Mouse (Mus musculus): Measurements from ENCODE around the gene Lrrc51.

Lrrc51 gene

GRCm38 (mm10) chr7:101875978-101876377 is 57.7 kb downstream of the Lrrc51 start:
- no peak for DNase-seq

- no peak for DNase-seq
Observed at GRCm38 (mm10) chr7:101871296-101871695, 62.4 kb downstream of the Lrrc51 start.

- DNase-seq, result no peak
Observed at GRCm38 (mm10) chr7:101870629-101871028, 63.1 kb downstream of the Lrrc51 start, which contains the start of gene Folr1. Folr1 (minus strand) TSS chr7:101870788.

- DNase-seq, result no peak
Observed at GRCm38 (mm10) chr7:101869163-101869500, 64.6 kb downstream of the Lrrc51 start.

- no peak for DNase-seq
Observed at GRCm38 (mm10) chr7:101868241-101869162, 65.2 kb downstream of the Lrrc51 start.

GRCm38 (mm10) chr7:101867482-101867881 is 66.2 kb downstream of the Lrrc51 start:
- no peak for DNase-seq

GRCm38 (mm10) chr7:101866491-101867265 is 67.0 kb downstream of the Lrrc51 start:
- DNase-seq, result no peak

GRCm38 (mm10) chr7:101863415-101863814 is 70.3 kb downstream of the Lrrc51 start, which contains the start of gene Anapc15:
Anapc15 (plus strand) TSS chr7:101863715.
- no peak for DNase-seq

All from thymus, postnatal 36 days (tissue).